In genomic region chr11:121710245-121710644, GRCm38 (mm10) we compare ENCODE assay signal across 26 mouse cellular contexts.
"Had no signal": no experiment of that assay in that cellular context is flagged by ENCODE, and none has a peak within 500 bp of the region (broad histone marks: within the 10 kb centered on the region; RNA-seq: fewer than 3 reads in every experiment).

No protein-coding gene starts in this region.

- ATAC-seq: hindbrain, embryonic 16.5 days; inflammation-experienced regulatory T-cells, adult 6 months; intestine, embryonic 15.5 days; intestine, postnatal 0 days had no signal

- H3K4me3 ChIP-seq: heart, embryonic 13.5 days; heart, embryonic 15.5 days; hindbrain, embryonic 10.5 days; hindbrain, embryonic 12.5 days; intestine, embryonic 15.5 days; layer of hippocampus, adult 2 months; left cerebral cortex, adult 2 months; limb, embryonic 10.5 days; limb, embryonic 12.5 days; liver, embryonic 13.5 days had no signal

- H3K9ac ChIP-seq: heart, embryonic 13.5 days; heart, embryonic 15.5 days; hindbrain, embryonic 12.5 days; hindbrain, embryonic 14.5 days; intestine, embryonic 15.5 days; limb, embryonic 12.5 days; liver, embryonic 13.5 days had no signal

- H3K4me2 ChIP-seq: heart, embryonic 11.5 days; heart, embryonic 13.5 days; heart, embryonic 15.5 days; hindbrain, embryonic 12.5 days; hindbrain, embryonic 14.5 days; intestine, embryonic 15.5 days; limb, embryonic 12.5 days; liver, embryonic 11.5 days; liver, embryonic 13.5 days had no signal

- H3K9me3 ChIP-seq: heart, embryonic 13.5 days; heart, embryonic 15.5 days; hindbrain, embryonic 10.5 days; hindbrain, embryonic 12.5 days; intestine, embryonic 15.5 days; limb, embryonic 10.5 days; limb, embryonic 12.5 days; liver, embryonic 13.5 days had no signal

- H3K27ac ChIP-seq: heart, embryonic 13.5 days; heart, embryonic 15.5 days; hindbrain, embryonic 10.5 days; hindbrain, embryonic 12.5 days; hindbrain, embryonic 14.5 days; intestine, embryonic 15.5 days; layer of hippocampus, adult 2 months; left cerebral cortex, adult 2 months; limb, embryonic 10.5 days; limb, embryonic 12.5 days; liver, embryonic 13.5 days had no signal

- DNase-seq: gastrocnemius, postnatal 25 days; heart, adult 18-20 months; heart, postnatal 14 days; heart, postnatal 4 days; kidney, adult 18-20 months; kidney, adult 8-10 months; kidney, postnatal 10 days; kidney, postnatal 25 days; kidney, postnatal 4 days; liver; liver, embryonic 13.5 days had no signal

- H3K36me3 ChIP-seq: hindbrain, embryonic 10.5 days; hindbrain, embryonic 12.5 days; intestine, embryonic 15.5 days; limb, embryonic 10.5 days; limb, embryonic 12.5 days; liver, embryonic 13.5 days had no signal

- H3K4me1 ChIP-seq: heart, embryonic 13.5 days; heart, embryonic 15.5 days; hindbrain, embryonic 10.5 days; hindbrain, embryonic 12.5 days; liver, embryonic 13.5 days had no signal

- H3K27me3 ChIP-seq: heart, embryonic 15.5 days; intestine, embryonic 15.5 days had no signal
